Mouse (Mus musculus) erythroid progenitor cell, adult 5-6 weeks (primary cell): ENCODE data around the gene Ccser1. TPM values are rescaled to one million over a fixed set of nuclear protein-coding genes. Genes with fewer than 3 reads are reported as not detected.
"Not testable (repeated sequence)": the region's sequence is repeated elsewhere in the genome, so short reads cannot be mapped to it uniquely, and the experiment has no call there.

Experiments used
- ATAC-seq: replicated peaks from 2 replicates; pipeline ENCODE4 v1.8.0; 2016; ENCODE audit warnings: moderate number of reproducible peaks, mild to moderate bottlenecking, moderate TSS enrichment, inconsistent platforms; ENCODE audit not compliant: poor library complexity, low FRiP score, severe bottlenecking
- total RNA-seq, 2 experiments: library from RNA; stranded (forward) in 1 of 2; stranded (reverse) in 1 of 2; fragments of 150-400 nt in 1 of 2; fragments of 186-747, 209-891 nt in 1 of 2; gene quantifications; 2 replicates each; pipeline versions ENCODE4 v1.2.3 to v1.2.4; 2015 to 2017; ENCODE audit warnings: low replicate concordance in 2 of 2

Gene Ccser1
- total RNA-seq, 2 experiments from 2014 or later, result not detected

GRCm38 (mm10) chr6:61216514-61216913 is 36.4 kb downstream of the Ccser1 start:
- no peak for ATAC-seq

GRCm38 (mm10) chr6:61217717-61218116 is 37.6 kb downstream of the Ccser1 start:
- ATAC-seq, result no peak

GRCm38 (mm10) chr6:61223563-61223962 is 43.4 kb downstream of the Ccser1 start:
- no peak for ATAC-seq

- ATAC-seq, result no peak
Measured at GRCm38 (mm10) chr6:61225302-61225701, 45.2 kb downstream of the Ccser1 start.

GRCm38 (mm10) chr6:61230058-61230718 is 50.1 kb downstream of the Ccser1 start:
- no peak for ATAC-seq

- no peak for ATAC-seq
Measured at GRCm38 (mm10) chr6:61233060-61233459, 52.9 kb downstream of the Ccser1 start.

- no peak for ATAC-seq
Measured at GRCm38 (mm10) chr6:61233548-61234187, 53.5 kb downstream of the Ccser1 start.

- no peak for ATAC-seq
Measured at GRCm38 (mm10) chr6:61240618-61241017, 60.5 kb downstream of the Ccser1 start.

GRCm38 (mm10) chr6:61242556-61242955 is 62.4 kb downstream of the Ccser1 start:
- no peak for ATAC-seq

- ATAC-seq, result no peak
Measured at GRCm38 (mm10) chr6:61246523-61246922, 66.4 kb downstream of the Ccser1 start.

- no peak for ATAC-seq
Measured at GRCm38 (mm10) chr6:61247842-61248472, 67.8 kb downstream of the Ccser1 start.

- ATAC-seq, result no peak
Measured at GRCm38 (mm10) chr6:61248700-61249099, 68.6 kb downstream of the Ccser1 start.

- no peak for ATAC-seq
Measured at GRCm38 (mm10) chr6:61251232-61251631, 71.1 kb downstream of the Ccser1 start.

GRCm38 (mm10) chr6:61252912-61253311 is 72.8 kb downstream of the Ccser1 start:
- ATAC-seq, result no peak

GRCm38 (mm10) chr6:61255874-61256273 is 75.8 kb downstream of the Ccser1 start:
- ATAC-seq, result not testable (repeated sequence)

GRCm38 (mm10) chr6:61258847-61259634 is 78.9 kb downstream of the Ccser1 start:
- ATAC-seq, result no peak

GRCm38 (mm10) chr6:61261381-61261780 is 81.3 kb downstream of the Ccser1 start:
- no peak for ATAC-seq

- ATAC-seq, result no peak
Measured at GRCm38 (mm10) chr6:61262448-61262847, 82.3 kb downstream of the Ccser1 start.

GRCm38 (mm10) chr6:61263291-61263690 is 83.2 kb downstream of the Ccser1 start:
- no peak for ATAC-seq

- no peak for ATAC-seq
Measured at GRCm38 (mm10) chr6:61271033-61271432, 90.9 kb downstream of the Ccser1 start.
